Mouse (Mus musculus): ENCODE measurements around the gene Zfp273.
"Not testable (repeated sequence)": the region's sequence is repeated elsewhere in the genome, so short reads cannot be mapped to it uniquely, and the experiment has no call there.

Zfp273 gene

GRCm38 (mm10) chr13:67876049-67876698 is 62.6 kb downstream of the Zfp273 start:
- not testable (repeated sequence) for DNase-seq

Measured in kidney, postnatal 14 days (tissue).